Mouse (Mus musculus): ENCODE measurements around the gene Gast.

GRCm38 (mm10) chr11:100386586-100386985, 52.4 kb downstream of the Gast start:
- TF ChIP-seq GATA2 (IDR thresholded peaks at IDR 0.05; ENCODE audit: borderline replicate concordance, low read depth, low read length) = no peak
- no peak for TF ChIP-seq CTCF (IDR thresholded peaks at IDR 0.05; ENCODE audit: low read depth, low read length)
- no peak for TF ChIP-seq POLR2AphosphoS5 (IDR thresholded peaks at IDR 0.05; ENCODE audit: insufficient replicate concordance, low read depth, low read length)

All from G1E (cell line).